Mouse (Mus musculus): Measurements from ENCODE around the gene Cldn13.

- TF ChIP-seq CTCF (IDR thresholded peaks at IDR 0.05; ENCODE audit: borderline replicate concordance, insufficient read depth, low read depth, low read length) (no peak), POLR2A (IDR thresholded peaks at IDR 0.05; ENCODE audit: borderline replicate concordance, insufficient read depth, low read length) (no peak)
These were observed 32.2 kb downstream of the Cldn13 start for GRCm38 (mm10) chr5:134883077-134883476.
